8 mouse cellular contexts compared by ENCODE assay signal in genomic region chr5:33694848-33695717, GRCm38 (mm10). TPM values are rescaled to one million over a fixed set of nuclear protein-coding genes. Genes with fewer than 3 reads are reported as not detected.
DNase-seq lines count a peak whose midpoint lies in the region; ATAC-seq lines count a peak whose summit lies in the region.

No protein-coding gene starts in this region.

- peak overlapping the region; percentile 96 for H3K27ac ChIP-seq in forebrain, embryonic 12.5 days
- peak overlapping the region; percentile 86 for H3K27ac ChIP-seq in hindbrain, embryonic 11.5 days (ENCODE audit: low read depth, low read length)
- H3K27ac ChIP-seq in midbrain, embryonic 10.5 days (replicated peaks) = peak overlapping the region; percentile 94
- H3K27ac ChIP-seq in stomach, embryonic 14.5 days (ENCODE audit: low read length) = peak overlapping the region; percentile 95

- intact Hi-C loops in left cerebral cortex, postnatal 36 days (cut with DNase I) = no loop called here

- H3K4me3 ChIP-seq in forebrain, embryonic 12.5 days (replicated peaks) = peak overlapping the region; percentile 46
- H3K4me3 ChIP-seq in hindbrain, embryonic 11.5 days (ENCODE audit: low read depth, low read length) = peak overlapping the region; percentile 35
- H3K4me3 ChIP-seq in midbrain, embryonic 10.5 days = peak overlapping the region; percentile 54
- H3K4me3 ChIP-seq in stomach, embryonic 14.5 days (ENCODE audit: low read depth, low read length) = peak overlapping the region; percentile 41

- no peaks in the 10 kb centered on the region for H3K9me3 ChIP-seq in forebrain, embryonic 12.5 days
- no peaks in the 10 kb centered on the region for H3K9me3 ChIP-seq in hindbrain, embryonic 11.5 days (ENCODE audit: control insufficient read depth, low read length)
- no peaks in the 10 kb centered on the region for H3K9me3 ChIP-seq in midbrain, embryonic 10.5 days (replicated peaks)
- H3K9me3 ChIP-seq in stomach, embryonic 14.5 days (ENCODE audit: control insufficient read depth, low read depth, low read length) = no peaks in the 10 kb centered on the region

- under 1% methylated on average over 70 of the region's 71 CpGs for WGBS in forebrain, embryonic 12.5 days
- whole genome bisulfite sequencing in hindbrain, embryonic 11.5 days = 3% methylated on average over 42 of the region's 71 CpGs
- under 1% methylated on average over 71 of the region's 71 CpGs for WGBS in midbrain, embryonic 10.5 days
- WGBS in stomach, embryonic 14.5 days = 3% methylated on average over 71 of the region's 71 CpGs

- H3K4me2 ChIP-seq in forebrain, embryonic 12.5 days = peak overlapping the region; percentile 68
- peak overlapping the region; percentile 84 for H3K4me2 ChIP-seq in hindbrain, embryonic 11.5 days (replicated peaks; ENCODE audit: low read depth, low read length)
- peak overlapping the region; percentile 89 for H3K4me2 ChIP-seq in stomach, embryonic 14.5 days (replicated peaks; ENCODE audit: low read depth, low read length)

- ATAC-seq in forebrain, embryonic 12.5 days (ENCODE audit: low FRiP score) = peak; percentile 85
- ATAC-seq in hindbrain, embryonic 11.5 days (ENCODE audit: low FRiP score) = peak; percentile 80
- peak; percentile 60 for ATAC-seq in stomach, embryonic 14.5 days (ENCODE audit: insufficient number of reproducible peaks, insufficient read depth, low FRiP score, low read depth)

- H3K9ac ChIP-seq in forebrain, embryonic 12.5 days = peak overlapping the region; percentile 51
- peak overlapping the region; percentile 65 for H3K9ac ChIP-seq in hindbrain, embryonic 11.5 days (ENCODE audit: low read depth, low read length)
- H3K9ac ChIP-seq in stomach, embryonic 14.5 days (replicated peaks; ENCODE audit: low read depth, low read length) = peak overlapping the region; percentile 69

- peak; percentile 52 for DNase-seq in layer of hippocampus, adult 11-12 months (ENCODE audit: low spot score)
- no peak for DNase-seq in layer of hippocampus, adult 9-10 months (ENCODE audit: low spot score)
- DNase-seq in hindbrain, embryonic 11.5 days (ENCODE audit: low spot score) = peak; percentile 77
- peak; percentile 24 to 50 for DNase-seq in left cerebral cortex, postnatal 36 days (ENCODE audit: low spot score in 2 of 2)
- peak; percentile 91 for DNase-seq in midbrain, embryonic 10.5 days (ENCODE audit: low spot score)
- no peak for DNase-seq in adipocyte (ENCODE audit: low spot score)

- H3K27me3 ChIP-seq in forebrain, embryonic 12.5 days = peaks cover 81% of the 10 kb centered on the region
- H3K27me3 ChIP-seq in hindbrain, embryonic 11.5 days (ENCODE audit: control insufficient read depth, insufficient read depth, low read length) = peaks cover 5% of the 10 kb centered on the region; the same call in 1 of the 2 replicates
- peaks cover 100% of the 10 kb centered on the region for H3K27me3 ChIP-seq in midbrain, embryonic 10.5 days (ENCODE audit: low read depth, poor library complexity, severe bottlenecking)
- no peaks in the 10 kb centered on the region for H3K27me3 ChIP-seq in stomach, embryonic 14.5 days (ENCODE audit: control insufficient read depth, insufficient read depth, low read length)

- peaks cover 92% of the 10 kb centered on the region for H3K4me1 ChIP-seq in forebrain, embryonic 12.5 days
- peaks cover 48% of the 10 kb centered on the region for H3K4me1 ChIP-seq in hindbrain, embryonic 11.5 days (replicated peaks; ENCODE audit: control insufficient read depth, insufficient read depth, low read length)
- H3K4me1 ChIP-seq in midbrain, embryonic 10.5 days = peaks cover 92% of the 10 kb centered on the region
- peaks cover 56% of the 10 kb centered on the region for H3K4me1 ChIP-seq in stomach, embryonic 14.5 days (ENCODE audit: control insufficient read depth, insufficient read depth, low read length)

- H3K36me3 ChIP-seq in forebrain, embryonic 12.5 days (replicated peaks) = no peaks in the 10 kb centered on the region
- no peaks in the 10 kb centered on the region for H3K36me3 ChIP-seq in hindbrain, embryonic 11.5 days (ENCODE audit: control insufficient read depth, insufficient read depth, low read length)
- no peaks in the 10 kb centered on the region for H3K36me3 ChIP-seq in midbrain, embryonic 10.5 days
- H3K36me3 ChIP-seq in stomach, embryonic 14.5 days (ENCODE audit: control insufficient read depth, insufficient read depth, low read length) = no peaks in the 10 kb centered on the region

RNA-seq across cellular contexts. Expression of gene Fgfr3, which starts 26.4 kb away (rescaled TPM):
- 83.6 and 111 TPM in 2 replicates for polyA plus RNA-seq in forebrain, embryonic 12.5 days (2016; fragmentation: Nextera tagmentation; extraction: Ambion mirVana)
- polyA plus RNA-seq in hindbrain, embryonic 11.5 days (2014; fragmentation: Nextera tagmentation; extraction: Ambion mirVana) = 50.9 and 56.4 TPM in 2 replicates
- 100 to 1,000 TPM; 120 to 133 TPM for total RNA-seq in left cerebral cortex, postnatal 36 days (2021)
- 68.3 and 72.7 TPM in 2 replicates for polyA plus RNA-seq in midbrain, embryonic 10.5 days (2016; fragmentation: Nextera tagmentation; extraction: Ambion mirVana)
- 23.5 and 27.2 TPM in 2 replicates for polyA plus RNA-seq in stomach, embryonic 14.5 days (2014; fragmentation: Nextera tagmentation; extraction: Ambion mirVana)

RNA-seq across cellular contexts. Expression of gene Tmem129, which starts 36.9 kb away (rescaled TPM):
- 34.6 and 39.6 TPM in 2 replicates for polyA plus RNA-seq in forebrain, embryonic 12.5 days (2016; fragmentation: Nextera tagmentation; extraction: Ambion mirVana)
- polyA plus RNA-seq in hindbrain, embryonic 11.5 days (2014; fragmentation: Nextera tagmentation; extraction: Ambion mirVana) = 37.2 and 39.0 TPM in 2 replicates
- 10 to 100 TPM; 24.4 to 27.5 TPM for total RNA-seq in left cerebral cortex, postnatal 36 days (2021)
- polyA plus RNA-seq in midbrain, embryonic 10.5 days (2016; fragmentation: Nextera tagmentation; extraction: Ambion mirVana) = 38.2 and 46.0 TPM in 2 replicates
- polyA plus RNA-seq in stomach, embryonic 14.5 days (2014; fragmentation: Nextera tagmentation; extraction: Ambion mirVana) = 36.3 and 39.8 TPM in 2 replicates

RNA-seq across cellular contexts. Expression of gene Tacc3, which starts 37.2 kb away (rescaled TPM):
- polyA plus RNA-seq in forebrain, embryonic 12.5 days (2016; fragmentation: Nextera tagmentation; extraction: Ambion mirVana) = 265 and 272 TPM in 2 replicates
- polyA plus RNA-seq in hindbrain, embryonic 11.5 days (2014; fragmentation: Nextera tagmentation; extraction: Ambion mirVana) = 232 and 255 TPM in 2 replicates
- total RNA-seq in left cerebral cortex, postnatal 36 days (2021) = 1 to 10 TPM; 6.0 to 6.1 TPM
- polyA plus RNA-seq in midbrain, embryonic 10.5 days (2016; fragmentation: Nextera tagmentation; extraction: Ambion mirVana) = 317 and 336 TPM in 2 replicates
- 168 and 174 TPM in 2 replicates for polyA plus RNA-seq in stomach, embryonic 14.5 days (2014; fragmentation: Nextera tagmentation; extraction: Ambion mirVana)

RNA-seq across cellular contexts. Expression of gene Slbp, which starts 42.7 kb away (rescaled TPM):
- 265 and 268 TPM in 2 replicates for polyA plus RNA-seq in forebrain, embryonic 12.5 days (2016; fragmentation: Nextera tagmentation; extraction: Ambion mirVana)
- 257 and 262 TPM in 2 replicates for polyA plus RNA-seq in hindbrain, embryonic 11.5 days (2014; fragmentation: Nextera tagmentation; extraction: Ambion mirVana)
- 10 to 100 TPM; 22.5 to 26.4 TPM for total RNA-seq in left cerebral cortex, postnatal 36 days (2021)
- polyA plus RNA-seq in midbrain, embryonic 10.5 days (2016; fragmentation: Nextera tagmentation; extraction: Ambion mirVana) = 309 and 347 TPM in 2 replicates
- polyA plus RNA-seq in stomach, embryonic 14.5 days (2014; fragmentation: Nextera tagmentation; extraction: Ambion mirVana) = 223 TPM in 2 replicates

Comparison
In these comparisons a context has a peak if more than half of its experiments do, and no peak if none do; other contexts are left out.
1. DNase-seq: peak in layer of hippocampus, adult 11-12 months (single experiment), hindbrain, embryonic 11.5 days (single experiment), left cerebral cortex, postnatal 36 days (2 of 2) and midbrain, embryonic 10.5 days (single experiment); none in layer of hippocampus, adult 9-10 months (single experiment) and adipocyte (single experiment).
2. Peak in every context shown above with its lines, with median percentiles within 50 percentile points of each other: ATAC-seq, H3K27ac ChIP-seq, H3K4me2 ChIP-seq, H3K4me3 ChIP-seq and H3K9ac ChIP-seq.